Mouse (Mus musculus): Measurements from ENCODE around the gene Shf.
"Not testable (repeated sequence)": the region's sequence is repeated elsewhere in the genome, so short reads cannot be mapped to it uniquely, and the experiment has no call there.

The Shf gene

DNA sequence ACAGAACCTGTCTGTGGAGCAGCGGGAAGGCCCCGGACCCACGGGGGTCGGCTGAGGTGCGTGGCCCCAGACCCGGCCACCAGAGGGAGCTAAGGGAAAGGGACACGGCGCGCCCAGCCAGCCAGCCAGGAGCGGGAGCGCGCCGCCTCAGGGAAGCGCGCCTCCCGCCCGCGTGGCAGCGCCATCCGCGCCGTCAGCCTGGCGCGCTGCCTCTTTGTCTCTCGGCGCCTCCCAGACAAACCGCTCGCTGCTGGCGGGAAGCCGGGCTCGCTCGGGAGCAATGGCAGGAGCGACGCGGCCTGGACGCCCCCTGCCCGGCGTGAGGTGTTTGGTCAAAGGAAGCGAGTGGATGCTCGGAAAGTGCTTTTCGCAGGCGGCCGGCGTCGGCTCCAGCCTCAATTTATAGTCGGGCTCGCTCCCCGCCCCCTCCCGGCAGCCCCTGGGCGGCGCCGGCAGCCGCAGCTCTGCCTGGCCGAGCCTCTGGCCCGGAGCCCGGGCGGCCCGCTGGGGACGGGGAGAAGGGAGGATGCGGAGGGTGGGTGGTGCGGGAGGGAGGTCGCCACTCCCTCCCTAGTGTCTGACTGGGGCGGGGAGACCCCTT, 20.3 kb downstream of the Shf start:
- DNase-seq, result peak; percentile 94

GRCm38 (mm10) chr2:122347257-122347656, 21.7 kb downstream of the Shf start:
- DNase-seq, result peak; percentile 54

GRCm38 (mm10) chr2:122346164-122346563, 22.8 kb downstream of the Shf start:
- DNase-seq, result peak; percentile 54

DNA sequence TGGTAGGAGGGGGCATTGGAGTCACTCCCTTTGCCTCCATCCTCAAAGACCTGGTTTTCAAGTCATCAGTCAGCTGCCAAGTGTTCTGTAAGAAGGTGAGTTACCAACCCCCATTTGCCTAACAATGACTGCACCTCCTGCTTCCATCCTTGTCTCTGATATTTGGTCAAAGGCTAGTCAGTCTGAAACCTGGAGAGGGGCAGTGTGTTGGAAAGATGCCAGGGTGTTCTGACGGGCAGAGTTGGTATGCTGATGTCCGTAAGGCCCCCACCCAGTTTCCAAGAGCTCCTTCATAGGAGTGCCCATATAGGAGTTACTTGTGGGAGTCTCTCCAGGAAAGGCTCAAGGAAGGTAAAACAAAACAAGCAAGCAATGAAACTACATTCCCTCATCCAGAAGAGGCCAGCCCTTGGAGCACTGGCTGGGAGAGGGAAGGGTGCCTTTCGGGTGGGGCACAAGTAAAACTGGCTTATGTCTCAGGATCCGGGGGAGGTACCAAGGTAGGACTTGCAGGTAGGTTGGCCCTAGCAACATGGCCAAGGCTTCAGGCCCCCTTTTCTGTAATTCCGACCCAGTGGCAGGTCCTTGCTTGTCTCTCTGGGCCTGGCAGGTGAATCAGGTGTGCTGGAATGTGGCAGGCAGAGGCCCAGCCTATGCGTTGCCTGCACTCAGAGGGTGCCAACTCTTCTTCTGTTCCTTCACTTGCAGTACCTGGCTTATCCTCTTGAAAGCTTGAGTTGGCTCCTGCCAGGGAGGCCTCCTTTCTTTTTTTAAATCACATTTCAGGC, 23.7 kb downstream of the Shf start:
- DNase-seq, result peak; percentile 65

DNA sequence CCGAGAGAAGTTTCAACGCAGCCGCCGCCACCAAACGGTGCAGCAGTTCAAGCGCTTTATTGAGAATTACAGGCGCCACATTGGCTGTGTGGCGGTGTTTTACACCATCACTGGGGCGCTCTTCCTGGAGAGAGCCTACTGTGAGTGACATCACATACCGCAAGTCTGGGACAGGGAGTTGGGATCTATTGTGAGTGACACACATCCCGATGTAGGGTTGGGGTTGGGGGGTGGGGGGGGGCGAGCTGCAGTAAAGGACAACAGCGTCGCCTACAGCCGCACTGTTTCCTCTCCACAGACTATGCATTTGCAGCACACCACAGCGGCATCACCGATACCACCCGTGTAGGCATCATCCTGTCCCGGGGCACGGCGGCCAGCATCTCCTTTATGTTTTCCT, 31.7 kb downstream of the Shf start:
- DNase-seq, result no peak

DNA sequence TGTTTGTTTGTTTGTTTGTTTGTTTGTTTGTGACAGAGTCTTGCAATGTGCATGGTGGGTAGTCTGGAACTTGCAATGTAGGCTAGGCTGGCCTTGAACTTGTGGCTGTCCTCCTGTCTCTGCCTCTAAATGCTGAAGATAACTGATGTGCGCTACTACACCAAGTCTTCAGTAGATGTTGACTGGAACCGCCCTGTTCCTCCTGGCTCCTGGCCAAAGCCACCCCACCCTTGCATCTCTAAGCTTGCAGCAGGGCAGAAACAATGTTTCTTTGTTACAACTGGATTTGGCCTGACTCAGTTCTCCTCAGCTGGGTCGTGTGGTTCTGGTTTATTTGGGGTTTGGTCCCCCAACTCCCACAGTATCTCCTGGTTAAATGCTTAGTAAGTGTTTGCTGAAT, 34.8 kb downstream of the Shf start:
- DNase-seq, result no peak

DNA sequence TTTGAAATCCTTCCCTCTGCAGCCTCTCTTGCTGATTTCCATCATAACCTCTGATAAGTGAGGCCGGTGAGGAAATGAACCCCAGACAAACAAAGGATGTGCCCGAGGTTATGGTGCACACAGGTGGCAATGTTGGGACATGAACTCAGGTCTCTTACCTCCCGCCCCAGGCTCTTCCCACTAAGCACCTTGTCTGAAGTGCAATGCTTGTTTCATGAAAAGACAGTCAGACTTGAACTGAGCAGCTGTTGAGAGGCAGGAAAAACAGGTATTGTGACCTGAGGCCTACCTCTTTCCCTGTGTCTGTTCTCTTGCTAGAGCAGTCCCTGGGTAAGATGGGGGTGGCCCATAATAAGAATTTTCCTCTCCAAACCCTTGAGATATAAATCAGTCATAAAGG, 36.7 kb downstream of the Shf start:
- no peak for DNase-seq

GRCm38 (mm10) chr2:122330317-122330716, 38.6 kb downstream of the Shf start:
- DNase-seq, result not testable (repeated sequence)

DNA sequence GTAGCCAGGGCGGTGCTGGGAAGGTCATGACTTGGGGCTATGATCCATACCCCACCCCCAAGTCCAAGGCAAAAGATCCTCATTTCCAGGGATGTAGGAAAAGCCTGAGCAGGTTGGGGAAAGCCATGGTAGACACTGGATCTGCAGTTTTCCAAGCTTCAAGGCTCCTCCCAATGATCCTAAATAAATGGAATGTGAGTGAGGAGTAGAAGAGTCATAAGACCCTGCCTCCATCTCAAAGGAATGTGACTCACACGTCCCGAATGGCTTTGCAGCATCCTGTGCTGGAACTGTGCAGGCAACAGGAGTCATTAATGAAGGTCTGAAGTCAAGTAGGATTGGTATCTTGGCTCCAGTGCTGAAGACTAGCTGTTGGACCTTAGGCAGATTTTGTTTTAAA, 41.0 kb downstream of the Shf start:
- DNase-seq, result no peak

DNA sequence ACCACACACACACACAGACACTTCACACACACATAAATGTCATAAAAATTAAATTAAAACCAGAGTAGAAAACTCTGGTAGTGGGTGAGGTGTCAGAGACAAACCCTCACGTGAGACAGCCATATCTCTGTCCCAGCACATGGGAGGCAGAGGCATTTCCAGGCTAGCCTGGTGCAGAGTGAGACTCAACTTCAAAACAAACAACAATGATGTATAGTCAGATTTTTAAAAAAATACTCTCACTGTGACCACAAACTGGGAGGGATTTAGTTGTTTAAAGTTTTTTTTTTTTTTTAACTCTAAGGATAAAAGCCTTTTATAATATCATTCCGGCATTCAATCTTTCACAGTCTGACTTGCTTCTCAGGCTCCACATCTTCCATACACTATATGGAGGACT, 43.6 kb downstream of the Shf start:
- DNase-seq, result no peak

- DNase-seq, result no peak
These were observed 44.4 kb downstream of the Shf start for GRCm38 (mm10) chr2:122324586-122324985.

DNA sequence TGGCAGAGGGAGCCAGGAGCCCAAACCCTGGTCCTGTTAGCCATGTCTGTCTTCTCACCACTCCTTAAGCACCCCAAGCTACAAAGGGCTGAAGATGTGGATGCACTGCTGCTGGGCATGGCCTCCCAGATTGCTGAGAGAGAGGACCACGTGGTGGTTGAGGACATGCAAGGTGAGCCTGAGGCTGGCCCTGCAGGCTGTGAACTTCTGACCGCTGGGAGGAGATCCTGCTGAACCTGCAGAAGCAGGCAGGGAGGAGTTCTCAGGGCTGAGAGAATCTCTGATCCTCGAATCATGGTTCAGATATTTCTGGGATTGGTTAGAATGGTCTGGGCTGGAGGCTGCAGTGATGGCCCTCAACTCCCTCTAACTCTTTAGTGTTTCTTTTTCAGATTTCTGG, 45.0 kb downstream of the Shf start:
- no peak for DNase-seq

DNA sequence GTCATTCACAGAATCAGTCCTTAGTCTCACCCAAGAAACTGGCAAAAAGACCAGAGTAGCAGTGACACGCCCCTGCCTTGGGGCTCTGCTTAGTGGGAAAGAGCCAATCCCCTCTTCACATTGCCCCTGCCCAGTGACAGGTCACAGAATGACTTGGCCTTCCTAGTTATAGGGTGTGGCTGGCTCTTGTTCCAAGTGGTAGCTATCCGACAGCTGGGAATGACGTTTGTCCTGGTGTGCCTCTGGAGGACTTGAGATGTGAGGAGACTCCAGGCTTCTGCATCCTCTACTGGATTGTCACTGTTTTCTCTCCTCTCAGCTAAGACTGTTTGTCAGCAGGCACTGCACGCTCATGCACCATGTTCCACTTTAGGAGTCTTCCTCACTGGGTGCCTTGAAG, 51.6 kb downstream of the Shf start:
- no peak for DNase-seq

DNA sequence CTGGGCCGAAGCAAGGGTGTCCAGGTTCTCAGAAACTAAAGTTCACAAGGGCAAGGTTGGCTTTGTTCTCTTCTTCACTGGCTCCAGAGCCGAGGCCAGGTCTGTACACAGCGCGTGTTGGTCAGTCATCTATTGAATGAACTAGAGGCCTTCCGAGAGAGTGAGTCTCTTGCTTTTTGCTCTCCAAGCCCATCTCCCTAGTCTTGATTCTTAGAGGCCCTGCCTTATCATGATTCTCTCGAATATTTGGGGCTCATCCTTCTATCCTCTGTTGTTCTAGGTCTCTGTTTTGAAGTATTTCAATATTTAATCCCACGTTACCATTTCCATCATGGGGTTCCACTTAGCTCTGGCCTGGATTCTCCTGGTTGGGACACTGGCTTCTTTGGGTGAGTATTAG, 53.6 kb downstream of the Shf start, which contains the start of gene Duox1:
Gene Duox1, plus strand, starts transcription at position 301 of the 400 bp plus-strand sequence.
- DNase-seq, result no peak

DNA sequence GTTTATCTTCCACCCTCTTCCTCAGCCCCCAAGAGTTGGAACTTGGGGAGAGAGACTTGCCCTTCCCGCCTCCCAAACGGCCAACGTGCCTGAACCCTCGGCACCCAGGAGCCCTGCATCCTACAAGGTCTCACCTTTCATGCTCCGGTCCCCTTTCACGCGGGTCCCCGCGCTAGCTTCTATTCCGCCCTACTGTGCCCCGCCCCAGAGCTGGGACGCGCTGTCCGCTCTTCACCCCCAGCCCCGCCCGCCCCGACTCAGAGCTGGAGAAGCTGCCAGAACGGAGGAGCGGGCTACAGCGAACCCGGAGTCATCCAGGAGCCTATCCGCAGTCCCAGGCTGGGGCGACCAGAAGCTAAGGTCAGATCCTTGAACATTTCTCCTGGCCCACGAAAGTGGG, 55.4 kb downstream of the Shf start, which contains the start of gene Duoxa1:
Gene Duoxa1, minus strand, starts transcription at position 195 of the 400 bp plus-strand sequence.
- DNase-seq, result no peak

- DNase-seq, result peak; percentile 32
These were observed 56.1 kb downstream of the Shf start for GRCm38 (mm10) chr2:122312722-122313417.

DNA sequence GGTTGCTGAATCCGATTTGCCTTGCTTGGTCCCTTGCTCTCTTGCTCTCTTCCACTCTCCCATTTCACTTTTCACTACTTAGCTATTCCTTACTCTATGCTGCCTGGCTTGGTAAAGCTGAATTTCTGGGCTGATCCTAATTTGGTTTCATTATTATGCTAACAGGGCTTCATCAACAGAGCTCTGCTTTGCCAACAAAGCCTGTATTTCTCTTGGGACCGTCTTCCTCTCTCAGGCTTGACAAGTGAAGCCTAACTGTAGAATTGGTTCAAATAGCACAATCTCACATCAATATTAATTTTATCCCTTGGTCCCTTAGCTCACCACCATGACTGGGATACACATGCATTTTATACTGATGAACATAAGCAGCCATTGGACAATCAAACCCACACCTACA, 57.4 kb downstream of the Shf start:
- DNase-seq, result no peak

GRCm38 (mm10) chr2:122309647-122310046, 59.3 kb downstream of the Shf start:
- DNase-seq, result no peak

DNA sequence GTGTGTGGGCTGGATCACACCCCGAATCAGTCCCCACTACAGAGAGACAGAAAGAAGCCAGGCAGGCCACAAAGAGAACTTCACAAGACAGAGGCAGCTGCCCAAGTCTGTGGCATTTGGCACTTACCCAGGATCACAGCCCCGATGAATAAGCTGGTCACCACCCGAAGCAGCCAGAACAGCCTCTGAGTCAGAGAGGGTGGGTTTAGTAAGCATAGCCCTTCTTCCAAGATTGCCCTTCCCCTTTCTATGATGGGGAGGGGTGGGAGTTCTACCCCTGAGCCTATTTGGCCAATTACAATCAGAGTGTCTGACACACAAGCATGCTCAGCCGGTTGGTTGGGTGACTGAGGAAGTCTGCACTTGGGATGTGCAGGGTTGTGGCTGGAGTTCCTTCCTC, 62.8 kb downstream of the Shf start:
- no peak for DNase-seq

- DNase-seq, result no peak
These were observed 63.7 kb downstream of the Shf start for GRCm38 (mm10) chr2:122305097-122305892.

DNA sequence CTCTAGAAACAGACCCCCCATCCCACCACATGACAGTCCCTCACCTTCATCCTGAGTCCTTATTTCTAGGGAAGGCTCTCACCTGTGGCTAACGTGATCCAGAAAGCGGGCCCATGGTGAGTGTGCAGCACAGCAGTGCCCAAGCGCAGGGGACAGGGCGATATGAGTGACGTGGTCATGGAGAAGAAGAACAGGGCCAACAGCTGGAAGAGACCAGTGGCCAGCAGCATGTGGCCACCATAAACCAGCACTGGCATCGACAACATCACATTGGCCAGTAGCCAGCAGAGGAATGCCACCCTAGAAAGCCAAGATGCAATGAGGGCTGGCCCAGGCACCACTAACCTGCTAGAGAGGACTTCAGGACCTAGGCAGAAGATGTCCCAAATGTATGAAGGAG, 64.4 kb downstream of the Shf start:
- DNase-seq, result no peak

- DNase-seq, result peak; percentile 50
These were observed 66.3 kb downstream of the Shf start for GRCm38 (mm10) chr2:122302574-122303241.
